Mouse (Mus musculus) adrenal gland, postnatal 14 days (tissue): ENCODE results near the gene Ywhah. TPM values are rescaled to one million over a fixed set of nuclear protein-coding genes. Genes with fewer than 3 reads are reported as not detected.

ENCODE experiments used
- DNase-seq: peaks from one replicate; pipeline ENCODE4 v3.0.0; 2021; ENCODE audit warnings: mixed read lengths
- long read RNA-seq, 2 experiments: library from polyadenylated mRNA; stranded (forward); transcript quantifications; one replicate each; pipeline ENCODE4 v2.0.0; 2021
- total RNA-seq: library from RNA; stranded (reverse); gene quantifications from 2 replicates; pipeline ENCODE4 v1.2.3, GENCODE M21; 2021

The Ywhah gene
- total RNA-seq, result 162 and 166 TPM in 2 replicates
- long read RNA-seq, experiment 1, transcript Ywhah-201 (2 exons, 1,764 nt), result major isoform, 333 of 346 reads
- long read RNA-seq, experiment 1, partial matches to known transcripts, result 0 of 346 reads
- long read RNA-seq, experiment 1, other reads (novel, unspliced or antisense), result 11 of 346 reads
- long read RNA-seq, experiment 2, transcript Ywhah-201 (2 exons, 1,764 nt), result major isoform, 200 of 211 reads
- long read RNA-seq, experiment 2, partial matches to known transcripts, result 8 of 211 reads
- long read RNA-seq, experiment 2, other reads (novel, unspliced or antisense), result 2 of 211 reads

DNA sequence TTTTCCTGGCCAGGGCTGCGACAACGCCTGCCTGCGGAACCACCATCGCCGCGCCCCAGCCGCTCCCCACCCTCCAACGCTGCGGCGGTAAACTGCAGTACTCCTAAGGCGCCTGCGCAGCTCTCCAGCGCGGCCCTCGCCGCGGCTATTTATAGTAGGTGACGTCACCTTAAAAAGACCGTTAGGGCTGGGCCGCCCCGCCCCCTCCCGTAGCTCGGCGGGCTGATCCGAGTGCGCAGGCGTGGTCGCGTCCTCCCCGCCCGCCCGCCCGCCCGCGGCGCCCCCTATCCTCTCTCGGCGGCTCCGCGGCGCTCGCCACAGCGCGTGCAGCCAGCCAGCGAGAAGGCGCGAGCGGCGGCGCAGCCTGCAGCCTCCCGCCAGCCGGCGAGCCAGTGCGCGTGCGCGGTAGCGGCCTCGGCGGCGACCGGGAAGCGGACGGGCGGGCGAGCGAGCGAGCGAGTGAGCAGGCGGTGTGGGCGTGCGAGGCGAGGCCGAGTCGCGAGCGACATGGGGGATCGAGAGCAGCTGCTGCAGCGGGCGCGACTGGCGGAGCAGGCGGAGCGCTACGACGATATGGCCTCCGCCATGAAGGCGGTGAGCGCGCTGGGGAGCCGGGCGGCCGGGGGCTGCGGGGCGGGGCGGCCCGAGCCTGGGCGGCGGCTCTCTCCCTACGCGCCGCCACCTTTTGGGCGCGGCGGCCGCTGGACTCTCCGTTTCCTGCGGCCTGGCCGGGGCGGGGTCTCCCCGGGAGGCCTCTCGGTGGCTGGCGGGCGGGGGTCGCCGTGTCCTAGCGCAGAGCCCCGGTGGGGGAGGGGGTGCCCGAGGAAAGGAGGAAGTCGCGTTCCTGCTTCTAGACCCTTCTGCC, at the start of gene Ywhah:
Ywhah (plus strand) TSS at position 256 of the 865 bp plus-strand sequence.
- DNase-seq, result peak; percentile 97

DNA sequence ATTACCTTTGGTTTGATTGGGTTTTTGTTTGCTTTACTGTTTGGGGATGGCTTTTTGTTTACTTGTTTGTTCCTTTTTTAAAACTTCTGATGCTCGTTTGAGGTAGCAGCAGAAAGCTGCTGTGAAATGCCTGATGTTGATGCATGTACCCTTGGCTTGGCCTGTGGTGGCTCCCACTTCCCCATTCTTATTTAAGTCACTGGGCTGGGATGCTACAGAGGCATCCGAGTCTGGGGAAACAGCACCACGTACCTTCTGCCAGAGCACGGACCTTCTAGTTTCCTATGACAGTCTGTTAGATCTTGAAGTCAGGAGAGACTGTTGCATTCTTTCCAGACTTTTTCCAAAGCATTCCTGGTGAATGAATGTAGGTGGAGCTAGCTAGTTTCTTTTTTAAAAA, 42.1 kb upstream of the Ywhah start:
- DNase-seq, result no peak

DNA sequence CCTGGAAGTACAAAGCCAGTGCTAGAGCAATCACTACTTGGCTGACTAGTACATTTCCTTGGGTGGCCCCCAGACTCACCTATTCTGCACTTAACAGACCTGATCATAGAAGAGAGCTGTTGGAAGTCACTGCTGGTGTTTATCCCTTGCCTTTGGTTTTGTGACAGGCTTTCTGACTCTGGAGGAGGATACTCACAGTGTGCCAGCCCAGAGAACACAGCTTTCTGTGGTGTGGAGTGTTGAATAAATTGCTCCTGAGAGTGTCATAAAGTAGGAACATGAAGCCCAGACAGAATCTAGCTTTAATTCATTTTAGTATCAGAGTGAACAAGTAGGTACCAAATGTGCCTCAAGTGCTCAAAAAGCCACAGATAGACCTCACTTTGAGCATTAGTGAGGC, 41.4 kb upstream of the Ywhah start:
- DNase-seq, result no peak

DNA sequence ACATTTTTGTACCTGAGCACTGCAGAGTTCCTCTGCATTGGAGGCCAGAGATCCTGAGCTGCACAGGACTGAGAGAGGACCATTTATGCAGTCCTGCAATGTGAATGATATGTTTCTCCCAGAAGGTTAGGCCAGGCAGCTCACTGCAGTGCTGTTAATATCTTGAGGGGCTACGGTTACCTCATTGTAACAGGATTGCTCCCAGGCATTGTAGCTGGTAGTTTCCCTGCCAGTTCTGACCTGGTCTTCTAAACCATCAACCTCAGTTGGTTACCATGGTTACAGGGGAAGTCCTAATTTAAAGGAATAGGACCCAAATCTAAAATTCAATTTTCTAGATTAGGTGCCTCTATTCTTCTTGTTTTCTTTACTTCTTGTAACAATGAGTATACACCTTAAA, 33.2 kb upstream of the Ywhah start:
- DNase-seq, result no peak

DNA sequence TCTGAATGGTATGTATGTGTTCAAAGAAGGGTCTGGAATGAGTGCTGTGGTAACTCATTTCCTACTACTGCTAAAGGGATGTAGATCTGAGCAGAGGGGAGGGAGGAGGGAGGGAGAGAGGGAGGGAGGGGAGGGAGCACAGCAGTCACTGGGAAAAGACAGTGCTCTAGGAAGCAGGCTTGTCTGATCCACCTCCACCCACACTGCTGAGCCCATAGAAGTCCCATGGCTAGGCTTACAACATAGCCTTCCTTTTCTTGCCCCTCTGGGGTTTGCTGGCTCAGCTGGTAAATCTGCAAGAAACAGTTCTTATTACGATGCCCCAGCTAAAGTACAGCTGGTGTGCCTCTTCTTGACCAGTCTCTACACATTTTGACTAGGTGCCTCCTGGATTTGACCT, 30.7 kb upstream of the Ywhah start:
- DNase-seq, result no peak

DNA sequence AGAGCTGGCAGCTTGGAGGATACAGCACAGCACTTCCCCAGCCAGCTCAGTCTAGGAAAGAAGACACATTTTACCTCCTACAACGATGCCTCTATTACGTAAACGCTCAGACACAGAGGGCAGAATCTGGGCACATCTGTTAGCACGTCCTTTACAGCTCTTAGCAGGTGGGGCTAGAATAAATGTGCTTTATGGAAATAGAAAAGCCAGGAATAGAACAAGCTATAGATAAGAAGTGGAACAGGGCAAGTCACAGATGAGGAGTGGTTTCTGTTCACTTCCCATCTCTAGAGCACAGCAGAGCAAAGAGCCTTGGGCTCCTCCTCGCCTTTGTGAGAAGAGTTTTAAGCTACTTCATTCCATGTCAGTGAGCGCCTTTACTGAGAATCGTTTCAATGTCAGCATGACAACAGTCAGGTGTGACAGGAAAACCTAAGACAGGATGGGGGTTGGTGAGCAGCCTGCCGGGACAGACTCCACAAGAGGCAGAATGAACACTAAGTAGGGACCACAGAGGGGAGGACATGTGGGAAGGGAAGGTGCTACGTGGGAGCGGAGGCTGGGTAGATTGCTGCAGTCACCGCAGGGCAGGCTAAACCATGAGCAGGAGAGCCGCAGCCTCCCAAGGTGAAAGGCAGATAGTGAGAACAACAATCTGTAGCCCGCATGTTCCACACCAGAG, 28.5 kb upstream of the Ywhah start:
- no peak for DNase-seq

DNA sequence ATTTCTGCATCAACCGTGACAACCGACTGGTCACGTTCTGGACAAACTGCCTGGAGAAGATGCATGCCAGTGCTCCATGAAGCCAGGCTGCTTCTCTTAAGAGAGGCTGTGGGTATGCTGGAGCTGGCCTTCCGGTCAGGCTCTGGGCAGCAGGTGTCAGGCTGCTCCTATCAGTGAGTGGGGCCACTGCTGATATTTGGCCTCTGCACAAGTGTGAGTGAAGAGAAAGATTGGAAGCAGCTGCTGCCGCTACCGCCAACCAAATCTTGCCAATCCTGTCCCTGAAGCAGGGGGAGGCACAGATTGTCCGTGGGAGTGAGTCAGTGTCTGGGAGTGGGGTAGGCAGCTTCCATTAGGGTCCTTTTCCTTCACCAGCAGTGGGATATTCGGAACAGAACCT, 27.5 kb upstream of the Ywhah start:
- DNase-seq, result peak; percentile 53

DNA sequence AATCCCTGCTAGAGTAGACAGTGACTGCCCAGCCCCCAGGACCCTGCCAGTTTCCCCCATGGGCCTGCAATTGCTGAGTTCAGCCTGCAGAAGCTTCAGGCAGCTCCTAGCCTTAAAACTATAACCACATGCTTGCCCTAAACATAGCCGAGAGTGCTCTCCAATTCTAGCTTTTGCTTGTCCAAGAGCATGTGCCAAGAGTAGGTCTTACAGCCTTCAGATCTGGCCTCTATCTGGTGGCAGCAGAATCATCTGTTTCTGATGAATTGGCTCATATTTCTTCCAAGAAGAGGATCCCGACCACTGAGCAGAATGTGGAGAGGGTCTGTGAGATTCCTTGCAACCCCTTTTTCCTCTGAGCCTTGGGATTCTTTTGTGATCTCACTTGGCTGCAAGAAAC, 24.1 kb upstream of the Ywhah start:
- no peak for DNase-seq

DNA sequence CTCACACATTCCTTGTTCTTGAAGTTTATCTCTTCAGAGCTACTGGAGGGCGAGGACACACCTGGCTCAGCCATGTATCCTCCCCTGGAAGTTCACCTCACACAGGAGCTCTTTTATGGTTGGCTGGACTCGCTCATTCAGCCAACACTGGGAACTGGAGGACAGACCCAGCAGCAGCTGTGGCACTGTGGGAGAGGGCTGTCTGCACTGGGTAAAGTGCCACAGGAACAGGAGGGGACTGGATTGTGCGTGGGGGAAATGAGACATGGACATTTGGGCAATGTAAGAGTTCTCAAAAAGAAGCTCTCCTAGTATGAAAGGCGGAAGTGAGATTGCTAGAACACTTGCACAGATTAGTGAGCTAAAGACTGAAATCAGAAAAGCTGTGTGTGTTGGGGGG, 22.9 kb upstream of the Ywhah start:
- no peak for DNase-seq

DNA sequence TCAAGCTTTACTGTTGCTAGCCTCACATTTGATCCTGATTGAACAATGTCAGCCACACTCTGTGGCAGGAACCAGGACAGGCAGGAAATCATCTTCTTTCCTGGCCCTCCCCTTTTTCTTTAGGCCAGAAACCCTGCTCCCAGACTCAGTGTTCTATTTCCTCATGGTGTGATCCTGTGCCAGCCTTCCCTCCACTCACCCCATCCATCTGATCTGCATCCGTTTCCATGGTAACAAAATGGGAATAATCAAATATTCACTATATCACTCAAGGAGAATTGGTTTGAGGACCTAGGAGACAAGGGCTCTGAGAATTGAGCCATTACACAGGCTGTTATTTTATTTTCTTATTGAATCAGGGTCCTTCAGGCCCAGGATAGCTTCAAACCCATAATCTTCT, 22.1 kb upstream of the Ywhah start:
- no peak for DNase-seq

DNA sequence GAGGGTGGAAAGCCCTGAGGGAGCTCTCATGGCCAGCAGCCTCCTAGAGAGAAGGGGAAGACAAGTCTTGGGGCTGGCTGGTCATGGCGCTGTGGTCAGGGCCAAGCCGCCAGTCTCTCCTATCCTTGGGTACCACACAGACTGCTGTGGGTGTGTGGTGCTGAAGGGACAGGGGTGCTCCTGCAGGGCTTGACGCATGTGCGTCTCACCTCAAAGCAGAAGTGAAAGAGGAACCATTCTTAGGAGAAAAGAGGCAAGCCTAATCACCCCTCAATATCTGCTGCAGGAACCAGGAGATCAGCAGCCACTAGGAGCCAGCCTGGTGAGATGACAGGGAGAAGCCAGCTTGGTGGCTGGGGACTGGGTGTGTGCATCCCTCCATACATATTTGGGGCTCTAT, 20.9 kb upstream of the Ywhah start:
- no peak for DNase-seq

DNA sequence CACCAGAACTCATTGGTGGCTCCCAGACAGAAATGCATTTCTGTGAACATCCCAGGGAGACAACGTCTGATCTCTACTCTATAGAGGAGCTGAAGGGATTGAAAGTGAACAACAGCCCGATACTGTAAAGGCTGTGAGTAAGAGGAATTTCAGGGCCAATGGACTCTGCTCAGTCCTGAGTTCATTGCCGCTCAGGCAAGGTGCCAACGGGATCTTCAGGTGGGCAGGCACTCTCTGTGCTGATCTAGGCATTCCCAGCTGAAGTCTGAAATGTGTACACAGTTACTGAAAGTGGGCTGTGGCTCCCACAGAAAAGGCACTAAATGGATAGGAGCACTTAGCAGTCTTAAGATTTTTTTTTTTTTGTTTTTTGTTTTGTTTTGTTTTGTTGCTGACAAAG, 19.8 kb upstream of the Ywhah start:
- no peak for DNase-seq

DNA sequence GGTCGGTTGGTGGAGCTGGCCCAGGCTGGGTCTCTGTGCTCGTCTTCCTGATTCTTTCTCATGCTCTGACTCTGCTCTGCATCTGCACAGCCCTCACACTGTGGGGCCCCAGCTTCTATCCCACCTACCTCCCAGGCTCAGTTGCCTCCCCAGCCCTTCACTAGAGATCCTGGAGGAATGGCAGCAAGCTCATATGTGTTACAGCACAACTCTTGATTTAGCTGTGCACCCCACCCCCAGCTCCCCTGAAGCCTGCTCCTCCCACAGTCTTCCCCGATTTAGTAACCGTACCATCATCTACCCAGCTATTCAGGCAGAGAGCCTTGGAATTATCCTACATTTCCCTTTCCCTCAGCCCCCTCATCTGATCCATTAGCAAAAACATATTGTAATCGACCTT, 17.5 kb upstream of the Ywhah start:
- DNase-seq, result no peak

DNA sequence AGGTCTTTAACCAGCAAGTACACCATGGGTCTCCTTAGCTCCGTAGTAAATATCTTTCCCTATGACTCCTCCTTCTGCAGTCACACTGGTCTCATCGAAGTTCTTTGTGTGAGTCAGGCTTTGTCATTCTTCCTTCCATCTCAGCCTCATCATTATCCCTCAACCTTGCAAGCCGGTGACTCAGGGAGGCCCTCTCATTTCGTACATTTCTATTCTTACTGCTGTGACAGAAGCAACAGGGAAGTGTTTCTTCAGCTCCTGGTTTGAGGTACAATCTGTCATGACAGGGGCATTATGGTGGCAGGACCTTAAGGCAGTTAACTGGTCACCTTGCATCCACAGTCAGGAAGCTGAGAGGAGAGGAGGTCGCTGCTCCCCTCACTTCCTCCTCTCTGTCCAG, 15.8 kb upstream of the Ywhah start:
- peak; percentile 56 for DNase-seq

DNA sequence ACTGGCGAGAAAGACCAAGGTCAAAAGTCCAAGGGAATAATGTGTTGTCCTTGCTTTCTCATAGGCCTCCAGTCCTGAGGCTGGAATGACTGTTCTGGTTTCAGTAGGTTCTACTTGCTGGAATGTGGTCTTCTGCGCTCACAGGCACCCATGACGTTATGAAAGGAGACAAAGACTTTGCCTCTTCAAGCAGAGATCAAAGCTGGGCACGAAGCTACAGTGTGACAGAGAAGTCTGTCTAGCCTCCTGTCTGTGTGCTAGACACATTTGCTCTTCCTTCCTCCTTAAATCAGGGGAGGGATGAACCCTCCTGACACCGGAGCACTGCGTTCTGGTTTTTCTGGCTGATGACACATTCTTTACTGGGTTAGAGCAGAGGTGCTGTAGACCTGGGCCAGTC, 15.1 kb upstream of the Ywhah start:
- DNase-seq, result peak; percentile 55

DNA sequence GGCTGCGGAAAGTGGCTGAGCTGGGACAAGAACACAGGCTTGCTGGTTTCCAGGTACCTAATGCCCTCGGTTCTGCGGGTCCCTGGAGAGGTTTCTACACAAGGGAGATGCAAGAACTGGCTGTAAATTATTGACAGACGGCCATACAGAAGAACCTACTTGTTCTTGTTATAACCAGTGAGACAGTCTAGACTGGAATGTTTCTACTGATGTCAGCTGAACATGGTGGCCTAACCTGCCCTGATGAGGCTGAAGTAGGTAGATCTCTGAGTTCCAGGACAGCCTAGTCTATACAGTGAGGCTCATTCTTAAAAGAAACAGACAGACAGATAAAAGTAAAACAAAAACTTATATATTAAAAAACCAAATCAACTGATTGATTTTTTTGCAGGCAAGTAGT, 14.5 kb upstream of the Ywhah start:
- DNase-seq, result no peak

DNA sequence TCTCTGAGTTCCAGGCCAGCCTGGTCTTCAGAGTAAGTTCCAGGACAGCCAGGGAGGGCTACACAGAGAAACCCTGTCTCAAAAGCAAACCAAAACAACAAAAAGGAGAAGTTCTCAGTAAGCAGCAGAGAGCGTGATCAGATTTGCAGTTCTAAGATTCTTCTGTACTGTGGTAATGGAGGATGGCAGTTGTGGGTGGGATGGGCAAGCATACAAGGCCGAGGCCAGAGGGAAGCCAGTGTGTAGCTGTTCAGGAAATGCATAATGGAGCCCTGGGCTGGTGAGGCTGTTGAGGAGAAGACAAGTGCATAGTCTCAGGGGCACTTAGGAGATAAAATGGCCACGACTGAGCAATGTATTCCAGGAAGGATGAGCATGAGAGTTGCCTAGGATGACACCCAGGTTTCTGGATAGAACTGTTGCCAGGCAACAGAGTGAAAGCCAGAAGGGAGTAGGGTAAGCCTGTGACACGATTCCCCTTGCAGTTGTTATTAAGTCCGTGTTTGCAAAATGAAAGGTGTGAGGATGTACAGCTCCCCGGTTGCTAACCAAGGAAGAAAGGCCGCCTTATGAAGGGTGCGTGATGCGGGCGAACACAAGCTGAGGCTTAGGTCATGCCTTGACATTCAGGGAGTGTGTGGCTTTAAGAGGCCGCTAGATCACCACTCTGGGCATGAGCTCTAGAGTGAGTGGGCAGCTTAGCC, 13.0 kb upstream of the Ywhah start:
- no peak for DNase-seq

DNA sequence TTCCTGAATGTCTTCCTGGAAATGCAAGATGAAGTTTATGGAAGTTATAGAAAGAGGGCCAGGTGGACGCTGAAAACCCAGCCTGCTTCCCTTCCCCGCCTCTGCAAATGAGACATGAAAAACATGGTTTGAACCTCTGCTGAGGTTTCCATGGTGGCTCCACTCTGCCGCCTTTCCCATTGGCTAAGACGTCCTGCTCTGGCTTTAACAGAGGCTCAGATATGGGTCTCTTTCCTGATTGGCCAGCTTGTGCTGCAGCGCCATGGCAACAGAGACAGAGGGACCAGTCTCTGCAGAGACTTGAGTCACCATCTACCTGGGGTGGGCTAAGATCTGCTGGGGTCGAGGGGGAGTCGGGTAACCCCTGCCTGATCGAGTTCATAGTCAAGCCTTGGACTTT, 11.9 kb upstream of the Ywhah start:
- peak; percentile 29 for DNase-seq

DNA sequence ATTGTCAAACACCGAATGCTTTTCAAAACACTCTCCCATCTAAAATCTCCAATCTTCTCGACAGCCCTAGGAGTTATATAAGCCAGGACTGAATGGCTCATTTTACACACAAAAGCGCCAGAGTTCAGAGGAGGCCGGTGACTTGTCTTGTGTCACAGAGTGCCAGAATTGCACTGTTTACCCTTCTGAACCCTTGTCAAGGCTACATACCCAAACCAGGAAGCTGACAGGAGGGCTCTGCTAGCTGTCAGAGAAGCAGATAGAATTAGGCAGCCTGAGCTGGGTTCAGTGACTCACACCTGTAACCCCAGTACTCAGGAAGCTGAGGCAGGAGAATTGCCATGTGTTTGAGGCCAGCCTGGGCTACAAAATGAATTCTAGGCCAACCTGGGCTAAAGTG, 11.2 kb upstream of the Ywhah start:
- DNase-seq, result no peak

DNA sequence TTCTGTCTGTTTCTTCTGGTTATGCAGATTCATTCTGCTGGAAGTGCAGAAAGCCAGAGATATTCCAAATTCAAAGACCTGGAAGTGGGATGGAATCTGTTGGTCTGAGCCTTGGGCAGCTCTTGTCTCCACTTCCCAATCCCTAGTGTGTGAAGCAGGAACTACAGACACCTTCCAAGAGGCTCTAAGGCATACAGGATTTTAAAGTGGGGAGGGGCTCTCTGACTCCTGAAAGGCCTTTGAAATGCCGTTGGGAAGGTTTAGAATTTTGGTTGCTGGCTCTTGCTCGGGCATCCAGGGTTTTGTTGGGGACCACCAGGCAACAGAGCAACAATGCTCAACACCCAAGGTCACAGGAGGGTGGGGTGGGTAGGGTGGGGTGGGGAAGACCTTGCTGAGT, 9.3 kb upstream of the Ywhah start:
- DNase-seq, result no peak

DNA sequence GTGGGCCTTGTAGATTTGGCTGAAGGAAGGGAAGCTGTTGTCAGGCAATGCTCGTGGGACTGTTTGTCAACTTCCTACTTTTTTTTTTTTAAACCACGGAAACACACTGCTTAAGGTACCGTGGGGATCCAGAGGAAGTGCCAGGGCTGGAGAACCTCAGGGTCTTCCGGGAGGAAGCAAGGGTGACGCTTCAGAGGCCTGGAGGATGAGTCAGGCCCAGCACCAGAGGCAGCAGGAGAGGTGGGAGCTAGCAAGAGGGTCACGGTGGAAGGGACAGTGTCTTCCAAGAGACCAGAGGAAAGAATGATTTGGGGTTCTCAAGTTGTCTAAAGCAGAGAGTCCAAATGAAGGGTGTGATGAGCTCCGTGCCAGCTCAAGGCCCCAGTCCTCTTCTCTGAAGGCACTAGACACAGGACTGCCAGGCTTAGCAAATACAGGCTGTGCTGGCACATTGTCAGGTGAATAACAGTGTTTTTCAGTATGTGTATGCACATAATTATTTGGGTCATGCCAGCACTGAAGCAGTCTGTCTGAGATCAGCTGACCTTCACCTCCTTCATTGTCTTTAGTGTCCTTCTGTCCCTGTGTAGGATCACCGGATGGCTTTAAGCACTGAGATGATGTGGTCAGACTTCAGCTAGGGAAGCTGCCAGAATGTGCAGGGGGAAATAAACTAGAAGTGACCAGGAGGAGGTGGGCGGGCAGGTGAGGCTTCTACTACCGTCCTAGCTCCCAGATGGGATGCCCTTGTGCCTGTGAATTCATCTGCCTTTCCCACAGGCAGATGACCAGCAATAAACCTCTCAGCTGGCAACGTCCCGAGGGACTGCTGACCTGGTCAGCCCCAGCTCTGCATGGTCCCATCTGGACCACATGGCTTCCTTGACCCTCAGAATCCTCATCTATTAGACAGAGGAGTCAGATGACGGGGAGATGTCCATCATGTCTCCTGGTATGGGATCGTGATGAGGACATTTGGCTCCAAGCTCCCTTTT, 8.5 kb upstream of the Ywhah start:
- DNase-seq, result peak; percentile 65
